Mouse (Mus musculus) layer of hippocampus, adult 9-11 months (tissue): Measurements from ENCODE around the gene Btbd35f4.
"Not testable (repeated sequence)": the region's sequence is repeated elsewhere in the genome, so short reads cannot be mapped to it uniquely, and the experiment has no call there.

Experiments used
- DNase-seq: peaks from one replicate; pipeline ENCODE4 v3.0.0; 2022

Btbd35f4 gene

GRCm38 (mm10) chrX:4800196-4800595 lies at the start of gene Btbd35f4:
Gene Btbd35f4, plus strand, starts transcription at chrX:4800496.
- DNase-seq, result not testable (repeated sequence)

GRCm38 (mm10) chrX:4840016-4840415 lies 39.7 kb downstream of the Btbd35f4 start:
- not testable (repeated sequence) for DNase-seq
